Mouse (Mus musculus) thymus, postnatal 14 days (tissue): Measurements from ENCODE around the gene Tent5c.

Experiments
- DNase-seq: peaks from one replicate; pipeline ENCODE4 v3.0.0; 2021

Tent5c gene

DNA sequence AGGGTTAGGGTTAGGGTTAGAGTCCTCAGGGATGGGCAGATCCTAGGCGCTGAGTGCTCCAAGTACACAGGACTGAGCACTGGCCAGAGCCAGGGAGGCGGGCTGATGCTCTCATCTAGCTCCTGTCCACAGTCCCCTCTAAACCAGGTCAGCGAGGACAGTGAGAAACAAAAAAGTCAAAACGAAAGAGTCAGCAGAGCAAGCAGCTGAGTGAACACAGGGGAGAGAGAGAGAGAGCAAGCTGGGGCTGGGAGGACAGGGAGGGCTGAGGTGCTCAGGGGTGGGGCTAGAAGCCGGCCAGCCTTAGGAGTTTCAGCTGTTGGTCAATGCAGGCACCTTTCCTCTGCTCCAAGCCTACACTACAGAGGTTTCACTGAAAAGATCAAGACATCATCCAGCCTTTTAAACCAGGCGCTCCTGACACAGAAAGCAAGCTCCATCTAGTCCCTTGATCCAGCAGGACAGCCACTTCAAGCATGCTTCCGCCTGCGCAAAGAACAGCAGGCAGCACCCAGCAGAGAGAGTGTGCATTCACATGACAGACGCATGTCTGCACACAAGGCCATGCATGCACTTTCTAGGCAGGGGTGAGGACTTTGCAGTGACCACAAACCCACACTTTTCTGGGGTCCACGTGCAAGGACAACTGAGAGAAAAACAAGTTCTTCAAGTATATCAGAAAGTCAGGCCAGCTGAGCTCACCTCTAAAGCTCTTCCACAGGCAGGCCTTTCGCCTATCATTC is 3.6 kb downstream of the Tent5c start:
- no peak for DNase-seq

DNA sequence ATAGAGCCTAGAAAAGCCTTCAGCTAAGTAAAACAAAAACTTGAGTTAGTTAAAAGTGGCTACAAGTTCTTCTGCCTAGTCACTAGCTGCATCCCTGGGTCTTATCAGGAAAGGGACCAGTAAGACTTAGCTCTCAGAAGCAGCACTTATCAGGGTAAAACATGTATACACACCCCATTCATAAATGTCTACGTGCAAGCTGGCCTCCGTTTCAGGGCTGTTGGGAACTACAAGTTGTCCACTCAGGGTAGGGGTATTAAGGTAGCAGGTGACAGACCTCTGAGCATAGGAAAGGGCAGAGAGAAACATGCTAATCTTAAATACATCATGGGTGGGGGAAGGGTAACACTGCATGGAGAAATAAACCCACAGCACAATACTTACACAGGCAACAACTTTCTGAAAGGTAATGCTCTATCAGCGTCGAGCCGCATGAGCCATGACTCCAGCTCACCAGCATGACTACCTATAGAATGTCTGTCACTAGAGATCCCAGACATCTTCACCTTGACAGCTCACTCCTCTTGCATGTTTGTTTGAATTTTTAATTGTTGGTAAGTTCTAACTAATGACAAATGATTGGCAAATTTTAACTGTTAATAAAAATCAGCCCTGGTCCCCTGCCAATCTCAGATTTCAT is 6.0 kb downstream of the Tent5c start:
- no peak for DNase-seq

DNA sequence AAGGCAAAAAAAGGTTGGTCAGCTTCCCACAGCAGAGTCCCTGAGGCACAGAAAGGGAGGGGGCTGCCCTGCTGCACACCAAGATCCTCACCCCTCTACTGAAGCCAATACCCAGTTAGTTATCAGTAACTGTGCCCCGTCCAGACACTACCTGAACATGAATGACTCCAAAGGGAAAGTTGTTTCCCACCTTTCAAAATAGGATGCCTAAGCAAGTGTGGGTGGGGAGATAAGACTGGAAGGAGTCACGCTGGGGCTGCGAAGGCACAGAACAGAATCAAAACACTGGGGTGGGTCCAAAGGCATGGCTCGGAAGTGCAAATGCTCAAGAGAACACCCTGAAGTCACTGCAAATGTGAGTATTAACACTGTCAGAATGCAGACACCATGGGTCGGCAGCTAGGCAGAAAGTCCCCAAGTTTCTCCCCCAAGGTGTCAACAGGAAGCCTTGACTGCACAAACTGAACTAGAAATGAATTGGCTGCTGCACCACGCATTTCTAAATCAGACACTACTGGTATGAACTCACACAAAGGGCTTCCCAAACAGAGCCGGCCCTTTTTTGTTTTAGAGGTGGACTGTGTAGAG is 6.7 kb downstream of the Tent5c start:
- DNase-seq: no peak

DNA sequence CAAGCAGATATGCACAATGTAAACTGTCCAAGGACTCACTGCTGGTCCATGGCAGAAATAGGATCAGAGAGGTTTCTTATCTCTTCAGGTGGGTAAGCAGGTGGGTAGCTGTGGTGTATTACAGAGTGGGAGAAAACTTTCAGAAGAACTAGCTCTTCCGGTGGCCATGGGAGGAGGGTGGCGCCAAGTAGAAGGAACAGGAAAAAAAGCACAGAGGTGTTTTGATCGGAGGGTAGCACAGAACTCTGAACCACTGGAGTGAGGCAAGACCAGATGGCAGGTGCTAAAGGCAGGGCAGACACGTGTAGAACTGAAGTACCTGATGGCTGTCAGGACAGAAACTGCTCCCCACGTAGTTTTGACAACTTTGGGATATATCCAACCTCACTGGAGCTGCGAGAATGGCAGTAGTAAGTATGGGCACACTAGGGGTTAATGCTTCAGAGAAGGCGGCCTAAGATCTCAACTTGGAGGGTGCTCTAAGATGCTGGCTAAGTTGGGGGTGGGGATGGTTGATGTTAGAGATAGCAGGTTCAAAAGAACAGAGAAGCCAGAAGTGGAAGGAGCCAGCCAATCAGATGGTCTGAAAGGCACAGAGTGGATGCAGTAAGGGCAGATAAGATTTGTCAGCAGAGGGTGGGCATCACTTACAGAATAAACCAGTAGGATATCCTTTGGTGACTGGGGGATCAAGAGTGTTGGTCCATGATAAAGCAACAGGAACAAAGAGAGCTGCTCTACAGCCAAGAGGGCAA is 8.7 kb downstream of the Tent5c start:
- DNase-seq: peak; percentile 73

DNA sequence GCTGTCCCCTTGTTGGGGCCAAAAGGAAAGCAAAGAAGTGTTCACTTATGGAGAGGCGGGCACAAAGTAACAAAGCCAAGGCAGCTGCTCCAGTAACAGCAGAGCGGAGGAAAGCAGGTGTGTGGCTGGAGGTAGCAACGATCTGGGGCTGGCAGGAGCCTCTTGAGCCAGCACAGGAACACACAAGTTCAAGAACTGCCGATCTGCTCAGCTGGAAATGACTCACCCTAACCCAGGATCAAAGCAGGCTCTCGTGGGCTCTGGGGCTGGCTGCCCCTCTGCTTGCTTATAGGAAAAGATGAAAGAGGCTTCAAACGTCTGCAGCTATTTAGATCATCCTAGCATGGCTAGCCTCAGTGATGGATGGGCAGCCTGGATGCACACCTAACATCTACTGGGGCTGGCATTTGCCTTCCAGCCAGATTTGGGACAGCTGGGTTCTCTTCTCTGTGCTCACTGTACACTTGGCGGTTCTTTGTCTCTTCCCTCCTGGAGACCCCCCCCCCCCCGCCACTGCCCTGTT is 14.1 kb downstream of the Tent5c start:
- DNase-seq: no peak

DNA sequence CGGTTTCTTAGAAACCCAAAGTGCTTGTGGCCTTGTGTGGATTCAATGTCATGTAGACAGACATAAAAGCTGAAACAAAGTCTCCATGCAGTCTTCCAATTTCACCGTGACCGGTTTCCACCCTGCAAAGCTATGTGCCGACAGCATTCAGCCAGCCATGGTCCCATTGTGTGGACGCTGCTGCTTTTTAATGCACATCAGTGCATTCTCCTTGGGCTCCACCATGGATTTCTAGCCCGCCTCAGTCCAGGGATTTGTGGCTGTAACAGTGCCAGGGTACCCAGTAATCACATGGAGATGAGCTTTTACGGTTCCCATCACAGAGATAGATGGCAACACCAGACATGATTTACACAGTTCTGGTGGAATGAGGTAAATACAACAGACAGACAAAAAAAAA is 14.6 kb downstream of the Tent5c start:
- DNase-seq: no peak

DNA sequence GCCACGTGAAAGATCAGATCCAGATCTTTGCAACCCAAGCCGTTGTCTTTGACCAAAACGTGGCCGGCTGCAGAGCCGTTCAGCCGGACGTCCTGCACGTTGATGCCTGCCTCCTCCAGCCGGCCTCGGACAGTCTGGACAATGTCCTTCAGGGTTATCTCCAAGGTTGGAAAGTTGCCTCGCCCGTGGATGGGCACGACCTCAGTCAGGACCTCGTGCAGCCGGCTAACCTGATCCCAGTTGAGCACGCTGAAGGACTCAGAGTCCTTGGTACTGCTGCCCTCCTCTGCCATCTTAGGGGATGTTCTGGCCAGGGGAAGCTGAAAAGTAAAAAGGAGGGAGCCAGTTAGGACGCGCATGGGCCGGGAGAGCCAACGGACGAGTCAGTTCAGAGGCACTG is 16.0 kb downstream of the Tent5c start:
- no peak for DNase-seq

DNA sequence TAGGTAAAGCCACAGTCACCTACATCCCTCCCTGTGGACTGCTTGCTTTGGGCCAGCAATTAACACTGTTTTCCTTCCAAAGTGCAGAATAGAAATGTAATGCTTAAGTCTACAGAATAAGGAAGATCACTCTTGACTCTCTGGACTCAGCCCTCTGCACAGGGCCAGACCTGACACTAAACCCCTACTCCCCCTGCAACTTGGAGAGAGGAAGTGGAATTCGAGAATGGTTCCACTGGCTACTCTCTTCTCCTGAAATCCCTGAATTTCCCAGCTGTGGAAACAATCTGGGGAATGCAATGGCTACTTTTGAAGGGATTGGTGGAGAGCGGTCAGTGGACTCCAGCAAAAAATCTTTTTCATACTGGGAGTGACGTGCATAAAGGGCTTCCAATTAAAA is 18.2 kb downstream of the Tent5c start:
- DNase-seq: no peak

DNA sequence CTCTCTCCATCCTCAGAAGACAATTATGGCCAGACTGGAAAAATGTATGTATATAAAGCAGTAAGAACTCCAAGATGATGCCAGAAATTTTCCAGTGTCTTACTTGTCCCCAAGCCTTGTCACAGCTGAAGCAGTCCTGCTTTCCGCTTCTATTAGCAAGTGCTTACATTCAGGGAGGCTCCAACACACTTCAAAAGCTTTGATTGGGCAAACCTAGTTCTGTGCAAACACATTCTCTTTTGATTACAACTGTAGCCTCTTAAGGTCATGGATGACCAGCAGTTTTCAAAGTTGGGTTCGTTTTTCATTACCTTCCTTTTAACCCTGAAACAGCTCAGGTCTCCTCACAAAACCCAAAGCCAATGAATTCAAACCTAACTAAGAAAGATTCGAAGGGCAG is 19.0 kb downstream of the Tent5c start:
- DNase-seq: no peak

DNA sequence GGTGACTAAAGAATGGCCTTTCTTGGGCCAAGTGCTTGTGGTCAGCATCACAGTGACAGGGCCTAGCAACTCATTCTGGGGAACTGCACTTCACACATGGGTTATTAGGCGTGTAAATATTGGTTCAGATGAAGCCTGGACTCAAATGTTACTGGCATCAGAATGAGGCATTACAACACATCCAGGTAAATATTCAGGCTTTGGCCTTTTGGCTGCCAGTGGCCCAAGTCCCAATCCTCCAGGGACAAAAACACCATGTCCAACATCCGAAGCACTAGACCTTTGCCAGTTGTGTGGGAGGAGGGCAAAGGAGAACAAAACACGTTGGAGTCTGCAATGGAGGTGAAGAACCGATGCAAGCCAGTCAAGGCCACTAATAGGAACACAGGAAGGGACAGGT is 22.6 kb downstream of the Tent5c start:
- DNase-seq: no peak

DNA sequence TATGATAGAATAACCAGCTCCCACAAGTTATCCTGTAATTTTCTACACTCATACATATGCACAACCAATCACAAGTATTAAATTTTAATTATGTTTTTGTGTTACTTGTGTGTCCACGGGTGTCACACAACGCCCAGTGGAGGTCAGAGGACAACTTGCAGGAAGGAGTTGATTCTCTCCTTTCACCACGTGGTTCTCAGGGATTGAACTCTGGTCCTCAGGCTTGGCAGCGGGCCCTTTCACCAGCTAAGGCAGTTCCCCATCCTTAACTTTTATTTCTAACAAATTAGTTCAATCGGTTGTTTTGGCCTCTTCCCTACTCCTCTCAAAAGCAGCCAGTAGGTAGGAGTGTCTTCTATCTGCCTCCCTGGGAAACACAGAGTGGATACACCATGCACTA is 24.5 kb downstream of the Tent5c start:
- no peak for DNase-seq

DNA sequence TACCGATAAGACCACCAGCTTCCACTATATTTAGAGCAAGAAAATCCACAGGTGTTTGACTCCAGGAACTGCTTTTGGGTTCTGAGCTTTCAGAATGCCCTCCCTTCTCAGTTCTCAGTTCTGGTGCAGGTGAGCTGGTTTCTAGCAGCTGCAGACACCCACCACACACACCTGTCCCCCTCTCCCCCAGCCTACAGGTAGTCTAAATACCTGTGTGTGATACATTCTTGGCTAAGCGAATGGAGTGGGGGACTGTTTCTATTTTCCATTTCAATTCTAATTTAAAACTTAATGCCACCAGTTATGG is 25.2 kb downstream of the Tent5c start:
- DNase-seq: no peak

DNA sequence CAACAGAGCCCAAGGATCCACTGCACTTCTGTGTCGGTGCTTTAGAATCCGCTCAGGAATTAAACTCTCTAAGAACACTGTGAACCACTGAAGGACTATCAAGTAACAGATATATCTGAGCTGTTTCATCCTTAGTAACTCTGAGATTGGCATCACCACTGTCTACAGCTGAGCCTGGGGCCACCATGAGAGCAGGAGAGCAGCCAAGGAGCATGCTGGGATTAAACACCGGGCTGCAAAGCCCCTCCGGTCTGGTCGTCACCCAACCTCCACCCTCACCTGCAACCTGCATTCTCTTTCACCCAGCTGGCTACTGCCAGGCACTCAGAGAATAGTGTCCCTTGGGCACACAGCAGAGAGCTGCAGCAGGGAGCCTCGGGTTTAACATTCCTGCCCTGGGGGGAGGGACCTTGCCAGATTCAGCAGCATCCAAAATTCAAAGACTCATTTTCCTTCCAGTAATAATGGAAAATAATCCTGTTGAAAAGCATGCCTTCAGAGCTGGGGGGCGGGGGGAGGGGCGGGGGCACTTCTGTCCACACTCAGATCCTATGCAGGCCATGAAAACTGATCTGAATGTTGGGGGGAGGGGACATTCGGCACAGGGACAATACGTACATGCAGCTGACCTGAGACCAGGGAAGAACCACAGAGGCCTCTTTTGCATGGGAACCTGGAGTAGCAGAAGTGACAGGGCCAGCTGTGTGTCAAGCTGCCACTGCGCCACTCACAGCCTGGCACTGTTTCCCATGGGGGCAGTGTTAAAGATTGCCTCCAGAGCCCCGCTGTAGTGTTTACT is 25.8 kb downstream of the Tent5c start:
- DNase-seq: no peak

DNA sequence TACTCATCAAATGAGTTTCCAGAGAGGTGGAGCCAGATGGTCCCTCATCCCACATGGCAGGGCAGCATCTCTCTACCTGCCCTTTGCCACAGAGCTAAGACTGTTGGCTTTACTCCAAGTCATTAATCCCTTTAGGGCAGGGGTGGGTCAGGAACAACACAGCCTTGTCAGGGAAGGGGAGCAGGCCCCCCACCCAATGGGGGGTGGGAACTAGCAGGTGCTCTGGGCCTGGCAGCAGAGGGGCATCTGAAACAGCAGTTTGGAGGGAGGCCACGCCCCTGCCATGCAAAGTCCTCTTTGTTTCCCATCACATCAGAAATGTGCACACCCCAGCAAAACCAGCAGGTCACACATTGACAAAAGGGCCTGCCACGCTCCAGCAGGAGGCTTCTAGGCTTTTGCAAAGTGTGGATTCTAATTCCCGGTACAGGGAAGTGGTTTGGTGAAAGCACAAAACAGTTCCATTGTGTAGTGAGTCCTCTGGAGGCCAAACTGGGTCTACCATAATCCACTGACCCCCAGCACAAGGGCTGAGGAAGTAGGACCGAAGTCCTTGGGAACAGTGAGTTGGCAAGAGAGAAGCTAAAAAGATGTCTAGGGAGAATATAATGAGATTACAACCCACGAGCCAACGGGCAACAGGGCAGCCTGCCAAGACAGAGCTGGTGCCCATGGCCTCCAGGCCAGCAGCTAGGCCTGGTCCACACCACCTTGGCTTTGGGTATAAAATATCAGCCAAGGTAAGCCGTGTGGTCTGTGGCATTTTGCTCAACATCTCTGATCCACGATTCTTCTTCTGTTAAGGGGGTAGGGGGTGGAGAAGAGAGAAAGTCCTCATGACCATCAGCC is 26.7 kb downstream of the Tent5c start:
- DNase-seq: no peak

DNA sequence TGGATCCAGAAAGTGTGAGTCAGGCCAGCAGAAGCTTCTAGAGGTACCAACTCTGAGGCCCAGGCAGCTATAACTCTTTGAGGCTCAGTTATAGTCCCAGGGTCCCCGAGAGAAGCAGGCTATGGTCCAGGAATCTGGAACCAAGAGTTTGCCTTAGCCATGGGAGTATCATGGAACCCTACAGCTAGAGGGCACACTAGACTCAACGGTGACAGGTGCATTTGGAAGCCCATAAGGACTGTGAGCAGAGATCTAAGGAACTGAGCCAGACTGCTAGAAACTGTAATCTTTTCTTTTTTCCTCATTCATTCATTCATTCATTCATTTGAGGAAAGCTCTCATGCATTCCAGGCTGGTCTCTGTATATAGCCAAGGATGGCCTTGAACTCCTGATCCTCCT is 28.6 kb downstream of the Tent5c start:
- no peak for DNase-seq

DNA sequence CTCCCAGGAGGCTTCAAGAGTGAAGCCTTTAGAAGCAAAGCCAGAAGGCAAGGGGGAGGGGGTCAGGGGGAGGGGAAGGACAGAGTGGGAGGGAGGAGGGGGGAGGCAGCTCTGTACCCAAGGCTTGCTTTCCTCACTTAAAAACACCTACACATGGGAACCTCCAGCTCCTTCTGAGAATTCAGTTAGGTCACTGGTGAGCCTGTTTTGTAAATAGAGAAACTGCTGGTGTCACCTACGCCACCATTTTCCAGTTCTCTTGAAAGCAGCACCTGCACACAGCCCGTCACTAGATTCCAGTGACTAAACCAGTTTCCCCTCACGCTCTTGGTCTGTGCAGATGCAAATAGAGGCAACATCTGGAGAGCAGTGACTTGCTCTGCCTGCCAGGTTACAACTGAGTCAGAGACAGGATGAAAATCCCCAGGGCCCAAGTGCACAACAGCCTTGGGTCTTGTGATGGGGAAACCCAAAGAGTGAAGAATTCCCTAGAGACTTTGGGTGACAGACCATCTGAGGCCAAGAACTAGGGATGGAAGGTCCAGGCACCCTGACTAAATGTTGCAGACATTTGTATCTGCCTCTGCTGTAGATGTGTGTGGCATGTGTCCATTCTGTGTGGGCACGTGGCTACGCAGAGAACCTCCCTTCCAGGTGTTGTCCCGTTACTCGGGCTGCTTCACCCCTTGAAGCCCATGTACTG is 45.2 kb downstream of the Tent5c start:
- DNase-seq: no peak

DNA sequence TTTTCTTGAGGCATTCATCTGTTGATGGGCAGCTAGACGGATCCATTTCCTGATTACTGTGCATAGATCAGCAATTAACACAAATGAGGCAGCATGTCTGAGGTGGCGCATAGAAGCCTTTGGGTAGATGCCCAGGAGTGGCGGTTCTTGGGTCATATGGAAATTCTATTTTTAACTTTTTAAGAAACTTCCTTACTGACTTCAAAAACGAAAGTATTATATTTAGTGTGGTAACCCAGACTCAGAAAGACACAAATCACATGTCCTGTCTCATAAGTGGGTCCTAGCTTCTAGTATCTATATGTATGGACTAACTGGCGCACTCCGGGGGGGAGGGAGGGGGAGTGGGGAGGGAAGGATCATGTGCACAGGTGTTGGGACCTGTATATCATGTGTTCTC is 46.6 kb downstream of the Tent5c start:
- DNase-seq: no peak

DNA sequence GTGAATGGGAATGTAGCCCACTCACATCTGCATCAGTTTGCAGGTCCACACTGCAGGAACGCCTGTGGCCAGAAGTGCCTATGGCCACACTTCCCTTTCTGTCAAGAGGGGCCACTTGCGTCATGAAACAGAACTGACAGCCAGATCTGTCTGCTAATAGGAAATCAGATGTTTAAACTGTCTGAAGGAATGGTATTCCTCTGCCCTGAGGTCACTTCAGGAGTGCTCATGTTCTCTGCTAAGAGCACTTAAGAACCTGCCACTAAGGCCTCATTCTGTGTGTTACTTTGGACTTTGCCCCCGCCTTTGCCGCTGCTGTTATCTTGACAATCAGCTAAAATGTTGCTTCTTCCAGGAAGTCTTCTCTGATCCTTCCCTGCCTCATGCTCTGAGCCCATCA is 48.4 kb downstream of the Tent5c start:
- no peak for DNase-seq

DNA sequence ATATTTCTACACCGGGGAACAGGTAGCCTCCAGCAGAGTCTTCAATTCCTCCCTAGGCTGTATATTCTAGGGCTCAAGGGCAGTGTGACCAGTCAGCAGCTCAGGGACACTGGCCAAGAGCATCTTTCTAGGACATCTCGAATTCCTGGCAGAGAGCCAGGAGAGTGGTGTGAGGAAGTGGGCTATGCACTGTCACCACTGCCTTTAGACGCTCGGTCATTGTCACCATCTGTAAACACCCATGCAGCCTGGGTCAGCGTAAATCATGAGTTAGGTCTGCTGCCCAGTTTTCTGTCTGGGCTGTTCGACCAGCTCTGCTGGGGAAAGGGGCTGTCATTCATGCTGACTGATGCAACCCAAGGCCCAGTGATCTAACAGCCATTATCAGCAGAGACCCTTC is 49.1 kb downstream of the Tent5c start:
- no peak for DNase-seq

DNA sequence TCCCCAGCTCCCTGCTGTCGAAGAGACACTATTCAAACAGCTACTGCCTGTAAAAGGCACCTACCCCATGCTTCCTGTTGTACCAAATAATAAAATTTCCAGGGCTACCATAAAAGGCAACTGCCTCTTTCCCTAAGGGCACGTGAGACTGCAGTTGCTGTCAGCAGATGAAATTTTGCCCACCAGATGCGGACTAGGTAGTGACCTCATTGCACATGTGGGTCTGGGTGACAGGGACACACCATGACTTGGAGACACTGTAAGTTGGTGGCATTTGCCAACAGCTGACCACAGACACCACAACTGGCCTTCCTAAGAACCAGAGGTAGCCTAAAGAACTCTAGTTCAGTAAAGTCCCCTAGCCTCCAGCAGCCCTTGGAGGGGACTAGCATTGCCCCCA is 50.0 kb downstream of the Tent5c start:
- no peak for DNase-seq

DNA sequence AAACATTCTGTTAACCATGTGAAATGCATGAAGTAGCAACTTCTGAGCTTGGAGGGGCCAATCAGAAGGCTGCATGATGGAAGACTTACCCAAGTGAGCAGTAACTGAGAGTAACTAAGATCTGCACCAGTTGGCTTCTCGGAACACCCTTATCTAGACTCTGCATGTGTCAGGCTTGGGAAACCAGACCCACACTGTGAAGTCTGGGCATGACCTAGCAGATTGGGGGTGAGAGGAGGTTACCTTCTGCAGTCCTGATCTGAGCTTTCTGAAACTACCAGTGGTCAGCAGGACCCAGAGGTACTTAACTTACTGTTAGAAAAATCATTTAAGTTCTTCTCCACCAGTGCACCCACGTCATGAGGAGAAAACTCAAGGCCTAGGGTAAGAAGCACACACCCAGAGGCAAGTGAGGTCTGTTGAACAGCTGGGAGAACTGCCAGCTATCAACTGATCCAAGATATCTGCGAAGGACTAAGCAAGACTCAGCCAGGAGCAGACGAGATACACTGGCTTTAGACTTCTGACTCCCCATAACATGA is 50.6 kb downstream of the Tent5c start:
- DNase-seq: no peak
